Mouse (Mus musculus) adrenal gland, postnatal 36 days (tissue): ENCODE results near the gene Olfm4. TPM values are rescaled to one million over a fixed set of nuclear protein-coding genes. Genes with fewer than 3 reads are reported as not detected.

Experiments
- DNase-seq, 2 experiments: peaks; one replicate each; pipeline ENCODE4 v3.0.0; 2021; ENCODE audit warnings: mixed read lengths in 1 of 2
- total RNA-seq, 2 experiments: library from RNA; stranded (reverse); gene quantifications; 2 replicates each; pipeline ENCODE4 v1.2.3; 2021

Gene Olfm4
- total RNA-seq, 2 experiments from 2014 or later = not detected

GRCm38 (mm10) chr14:80029297-80030001 lies 45.6 kb downstream of the Olfm4 start:
- DNase-seq = no peak

GRCm38 (mm10) chr14:80039645-80040272 lies 55.9 kb downstream of the Olfm4 start:
- no peak for DNase-seq

GRCm38 (mm10) chr14:80046104-80046734 lies 62.3 kb downstream of the Olfm4 start:
- no peak for DNase-seq

- DNase-seq = no peak
Observed at GRCm38 (mm10) chr14:80047368-80048101, 63.7 kb downstream of the Olfm4 start.

GRCm38 (mm10) chr14:80055725-80056124 lies 71.8 kb downstream of the Olfm4 start:
- no peak for DNase-seq

- DNase-seq = no peak
Observed at GRCm38 (mm10) chr14:80061686-80062085, 77.8 kb downstream of the Olfm4 start.

GRCm38 (mm10) chr14:80062896-80063295 lies 79.0 kb downstream of the Olfm4 start:
- DNase-seq = no peak

- DNase-seq = no peak
Observed at GRCm38 (mm10) chr14:80070580-80070979, 86.7 kb downstream of the Olfm4 start.

Other genes with a start within 250 kb of the Olfm4 start
- gene Pcdh8, start 212.8 kb upstream of the Olfm4 start, total RNA-seq = under 1 TPM in 1 of 2 experiments, not detected in 1; 0.07 TPM